Mouse (Mus musculus) CH12.LX (cell line): Measurements from ENCODE around the gene Rhobtb3. TPM values are rescaled to one million over a fixed set of nuclear protein-coding genes. Genes with fewer than 3 reads are reported as not detected.

Source experiments
- DNase-seq: peaks from one replicate; pipeline ENCODE4 v3.0.0-alpha.2; 2013; ENCODE audit errors: extremely low read depth
- H3K27ac ChIP-seq: 2 replicates; pipeline ENCODE4 v1.5.1; 2012; ENCODE audit warnings: low read depth, mild to moderate bottlenecking, control low read depth, moderate library complexity; ENCODE audit not compliant: insufficient read depth
- H3K27me3 ChIP-seq: replicated peaks from 2 replicates; pipeline ENCODE3; 2012; ENCODE audit warnings: inconsistent platforms
- H3K36me3 ChIP-seq, 2 experiments: replicated peaks in 1 of 2; 2 replicates each; pipeline versions ENCODE3 to v1.6.1; 2012; ENCODE audit warnings: inconsistent platforms in 1 of 2, low read length in 1 of 2, mild to moderate bottlenecking in 1 of 2, mixed read lengths in 1 of 2, moderate library complexity in 1 of 2; ENCODE audit not compliant: control insufficient read depth in 1 of 2, insufficient read depth in 1 of 2
- H3K4me1 ChIP-seq, 2 experiments: 2 replicates each; pipeline ENCODE4 v1.6.1; 2012; ENCODE audit warnings: inconsistent platforms in 1 of 2, moderate library complexity in 1 of 2; ENCODE audit not compliant: insufficient read depth in 2 of 2, control insufficient read depth in 1 of 2
- H3K4me2 ChIP-seq: 2 replicates; pipeline ENCODE4 v1.6.1; 2012; ENCODE audit warnings: low read depth, mild to moderate bottlenecking, control low read depth; ENCODE audit not compliant: poor library complexity, insufficient read depth, severe bottlenecking
- H3K4me3 ChIP-seq, 3 experiments: fragments of 150-350 bp in 1 of 3; sonication (generic) in 1 of 3; replicated peaks in 1 of 3; 2 replicates each; pipeline versions ENCODE3 to v1.5.1; 2011 to 2012; ENCODE audit warnings: low read depth in 2 of 3, low read length in 2 of 3, mild to moderate bottlenecking in 2 of 3, moderate library complexity in 2 of 3, control low read depth in 1 of 3, improper control_type of control experiment in 1 of 3, inconsistent platforms in 1 of 3, mixed read lengths in 1 of 3; ENCODE audit not compliant: poor library complexity in 1 of 3
- H3K79me2 ChIP-seq: replicated peaks from 2 replicates; pipeline ENCODE4 v1.6.1; 2012; ENCODE audit warnings: mild to moderate bottlenecking, moderate library complexity; ENCODE audit not compliant: control insufficient read depth, poor library complexity, insufficient read depth, severe bottlenecking; ENCODE audit errors: extremely low read depth
- H3K9ac ChIP-seq: 2 replicates; pipeline ENCODE4 v1.6.1; 2012; ENCODE audit warnings: low read depth, mild to moderate bottlenecking, control low read depth, moderate library complexity; ENCODE audit not compliant: insufficient read depth
- H3K9me3 ChIP-seq: replicated peaks from 2 replicates; pipeline ENCODE3; 2012; ENCODE audit warnings: low read length, inconsistent platforms, mixed read lengths
- BHLHE40 ChIP-seq: IDR thresholded peaks from 2 replicates; pipeline ENCODE4 v1.6.1; 2011; ENCODE audit warnings: mild to moderate bottlenecking, low read depth, low read length, improper control_type of control experiment
- CHD1 ChIP-seq: IDR thresholded peaks from 2 replicates; pipeline ENCODE4 v1.6.1; 2012; ENCODE audit warnings: low read depth, low read length, improper control_type of control experiment, inconsistent platforms
- CHD2 ChIP-seq: IDR thresholded peaks from 2 replicates; pipeline ENCODE4 v1.6.1; 2011; ENCODE audit warnings: low read length, improper control_type of control experiment
- E2F4 ChIP-seq: IDR thresholded peaks from 2 replicates; pipeline ENCODE4 v1.6.1; 2011; ENCODE audit warnings: low read depth, low read length, improper control_type of control experiment; ENCODE audit not compliant: insufficient replicate concordance
- EP300 ChIP-seq: IDR thresholded peaks from 2 replicates; pipeline ENCODE4 v1.6.1; 2011; ENCODE audit warnings: low read length, improper control_type of control experiment
- ETS1 ChIP-seq: conservative IDR thresholded peaks from 2 replicates; pipeline ENCODE4 v1.6.1; 2012; ENCODE audit warnings: low read depth, mild to moderate bottlenecking, inconsistent platforms, low read length, improper control_type of control experiment, moderate library complexity
- GABPA ChIP-seq: IDR thresholded peaks from 2 replicates; pipeline ENCODE4 v1.6.1; 2012; ENCODE audit warnings: low read depth, low read length, improper control_type of control experiment, inconsistent platforms; ENCODE audit not compliant: insufficient replicate concordance
- HCFC1 ChIP-seq: IDR thresholded peaks from 2 replicates; pipeline ENCODE4 v1.6.1; 2012; ENCODE audit warnings: low read depth, mild to moderate bottlenecking, inconsistent platforms, low read length, improper control_type of control experiment
- IRF4 ChIP-seq: IDR thresholded peaks from 2 replicates; pipeline ENCODE4 v1.6.1; 2014; ENCODE audit warnings: low read depth, mild to moderate bottlenecking, inconsistent platforms, low read length, improper control_type of control experiment
- JUND ChIP-seq: conservative IDR thresholded peaks from 2 replicates; pipeline ENCODE4 v1.6.1; 2011; ENCODE audit warnings: low read depth, low read length, improper control_type of control experiment
- KAT2A ChIP-seq: IDR thresholded peaks from 2 replicates; pipeline ENCODE4 v1.6.1; 2012; ENCODE audit warnings: low read length, improper control_type of control experiment, inconsistent platforms; ENCODE audit not compliant: insufficient replicate concordance
- MAFK ChIP-seq: IDR thresholded peaks from 2 replicates; pipeline ENCODE4 v1.6.1; 2011; ENCODE audit warnings: low read length, improper control_type of control experiment; ENCODE audit not compliant: insufficient replicate concordance
- MAX ChIP-seq: IDR thresholded peaks from 2 replicates; pipeline ENCODE4 v1.6.1; 2011; ENCODE audit warnings: low read length, improper control_type of control experiment
- MEF2A ChIP-seq: IDR thresholded peaks from 2 replicates; pipeline ENCODE4 v1.6.1; 2014; ENCODE audit warnings: low read depth, mild to moderate bottlenecking, inconsistent platforms, low read length, improper control_type of control experiment, borderline replicate concordance
- MXI1 ChIP-seq: IDR thresholded peaks from 2 replicates; pipeline ENCODE4 v1.6.1; 2011; ENCODE audit warnings: mild to moderate bottlenecking, low read depth, low read length, improper control_type of control experiment
- MYC ChIP-seq: IDR thresholded peaks from 2 replicates; pipeline ENCODE4 v1.6.1; 2011; ENCODE audit warnings: low read depth, mild to moderate bottlenecking, improper control_type of control experiment, low read length
- NRF1 ChIP-seq: IDR thresholded peaks from 2 replicates; pipeline ENCODE4 v1.6.1; 2014; ENCODE audit warnings: low read depth, mild to moderate bottlenecking, inconsistent platforms, low read length, improper control_type of control experiment, moderate library complexity
- POLR2AphosphoS2 ChIP-seq: IDR thresholded peaks from 2 replicates; pipeline ENCODE4 v1.6.1; 2011; ENCODE audit warnings: low read depth, low read length, improper control_type of control experiment
- RCOR1 ChIP-seq: conservative IDR thresholded peaks from 2 replicates; pipeline ENCODE4 v1.6.1; 2012; ENCODE audit warnings: low read depth, mild to moderate bottlenecking, inconsistent platforms, low read length, improper control_type of control experiment
- SMC3 ChIP-seq: IDR thresholded peaks from 2 replicates; pipeline ENCODE4 v1.6.1; 2011; ENCODE audit warnings: low read depth, low read length, improper control_type of control experiment
- TCF12 ChIP-seq: IDR thresholded peaks from 2 replicates; pipeline ENCODE4 v1.6.1; 2014; ENCODE audit warnings: low read depth, mild to moderate bottlenecking, inconsistent platforms, low read length, improper control_type of control experiment
- UBTF ChIP-seq: IDR thresholded peaks from 2 replicates; pipeline ENCODE4 v1.6.1; 2012; ENCODE audit warnings: low read depth, mild to moderate bottlenecking, inconsistent platforms, low read length, improper control_type of control experiment, moderate library complexity
- USF1 ChIP-seq: IDR thresholded peaks from 2 replicates; pipeline ENCODE4 v1.6.1; 2014; ENCODE audit warnings: low read depth, mild to moderate bottlenecking, inconsistent platforms, low read length, improper control_type of control experiment
- ZC3H11A ChIP-seq: IDR thresholded peaks from 2 replicates; pipeline ENCODE4 v1.6.1; 2012; ENCODE audit warnings: low read depth, mild to moderate bottlenecking, inconsistent platforms, low read length, improper control_type of control experiment
- ZKSCAN1 ChIP-seq: IDR thresholded peaks from 2 replicates; pipeline ENCODE4 v1.6.1; 2012; ENCODE audit warnings: low read depth, inconsistent platforms, low read length, improper control_type of control experiment, borderline replicate concordance
- ZMIZ1 ChIP-seq: IDR thresholded peaks from 2 replicates; pipeline ENCODE4 v1.6.1; 2012; ENCODE audit warnings: low read depth, mild to moderate bottlenecking, inconsistent platforms, low read length, improper control_type of control experiment
- dilution Hi-C: fragments of 300-500 bp; cut with MboI; formaldehyde crosslinking; loops from 2 replicates; pipeline ENCODE4 v1.14.3; 2020; ENCODE audit warnings: low sequenced_read_pairs; ENCODE audit not compliant: extremely low pct_unique_long_range_greater_than_20kb, extremely low pct_ligation_motif_present
- in situ Hi-C: fragments of 300-500 bp; cut with MboI; formaldehyde crosslinking; loops from 3 replicates; pipeline ENCODE4 v1.14.3; 2019; ENCODE audit warnings: low sequenced_read_pairs, low pct_ligation_motif_present, low pct_unique_long_range_greater_than_20kb, mixed read lengths
- polyA plus RNA-seq: library from polyadenylated mRNA; unstranded; fragments of >175 nt; gene quantifications from 2 replicates; pipeline ENCODE4 v1.2.1, GENCODE M21; 2012; ENCODE audit warnings: low read depth; ENCODE audit not compliant: insufficient read length
- total RNA-seq, 2 experiments: library from RNA; depleted of rRNA; stranded (reverse); fragments of 300-350 nt in 1 of 2; fragments of >200 nt in 1 of 2; gene quantifications; 2 replicates each; pipeline ENCODE4 v1.2.3; 2012 to 2014

The Rhobtb3 gene
- total and polyA plus RNA-seq, 3 experiments = 2.0 to 3.6 (median 3.4) TPM

DNA sequence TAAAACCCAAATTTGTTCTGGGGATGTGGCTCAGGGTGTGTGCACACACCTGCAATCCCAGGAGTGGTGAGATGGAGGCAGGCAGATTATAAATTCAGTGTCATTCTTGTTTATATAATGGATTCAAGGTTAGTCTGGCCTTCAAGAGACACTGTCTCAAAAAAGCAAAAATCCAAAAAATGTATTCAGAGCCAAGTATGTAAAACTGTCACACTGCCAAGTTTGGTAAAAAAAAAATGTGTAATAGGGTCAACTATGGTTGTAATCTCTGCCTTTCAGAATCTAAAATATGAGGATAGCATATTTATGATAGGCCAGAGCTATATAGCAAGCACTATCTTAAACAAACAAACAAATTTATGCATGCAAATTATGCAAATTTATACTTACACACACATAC lies 15.8 kb downstream of the Rhobtb3 start:
- dilution Hi-C loops (no loop called here), in situ Hi-C loops (no loop called here)
- H3K79me2 ChIP-seq = no peaks in the 10 kb centered on the region
- no peaks in the 10 kb centered on the region for H3K9me3 ChIP-seq
- DNase-seq = no peak
- H3K4me1 ChIP-seq = no peaks in the 10 kb centered on the region
- no peaks in the 10 kb centered on the region for H3K27me3 ChIP-seq
- no peak overlapping the region for H3K4me3 ChIP-seq
- H3K4me2 ChIP-seq = no peak overlapping the region
- no peaks in the 10 kb centered on the region for H3K36me3 ChIP-seq
- H3K27ac ChIP-seq = no peak overlapping the region
- no peak overlapping the region for H3K9ac ChIP-seq
- TF ChIP-seq MXI1 (no peak), NRF1 (no peak), ZC3H11A (no peak), BHLHE40 (no peak), UBTF (no peak), MEF2A (no peak), GABPA (no peak), JUND (no peak), E2F4 (no peak), RCOR1 (no peak), CHD1 (no peak), MAFK (no peak), SMC3 (no peak), USF1 (no peak), MYC (no peak), EP300 (no peak), MAX (no peak), KAT2A (no peak)

GRCm38 (mm10) chr13:75914151-75914550 lies 29.6 kb downstream of the Rhobtb3 start:
- in situ Hi-C loops = no loop called here
- H3K4me2 ChIP-seq = no peak overlapping the region
- no peaks in the 10 kb centered on the region for H3K79me2 ChIP-seq
- no peaks in the 10 kb centered on the region for H3K36me3 ChIP-seq
- no peak overlapping the region for H3K9ac ChIP-seq
- no peak overlapping the region for H3K27ac ChIP-seq
- TF ChIP-seq IRF4 = no peak
- no peak for TF ChIP-seq NRF1
- no peak for TF ChIP-seq KAT2A
- no peak for TF ChIP-seq ZKSCAN1
- TF ChIP-seq EP300 = no peak
- TF ChIP-seq TCF12 = no peak
- TF ChIP-seq MXI1 = no peak
- TF ChIP-seq ETS1 = no peak
- no peak for TF ChIP-seq USF1
- TF ChIP-seq CHD2 = no peak
- no peak for TF ChIP-seq ZMIZ1
- no peak for TF ChIP-seq RCOR1
- no peak for TF ChIP-seq POLR2AphosphoS2
- no peak for TF ChIP-seq HCFC1
- TF ChIP-seq, all 38 proteins: peak for 0
- dilution Hi-C loops = no loop called here
- Histone ChIP-seq H3K27me3 (no peaks in the 10 kb centered on the region), H3K4me3 (no peak overlapping the region), H3K9me3 (no peaks in the 10 kb centered on the region), H3K4me1 (no peaks in the 10 kb centered on the region)
- DNase-seq = no peak
